Comparison of ENCODE assay signal across 16 mouse cellular contexts in the genomic region with DNA sequence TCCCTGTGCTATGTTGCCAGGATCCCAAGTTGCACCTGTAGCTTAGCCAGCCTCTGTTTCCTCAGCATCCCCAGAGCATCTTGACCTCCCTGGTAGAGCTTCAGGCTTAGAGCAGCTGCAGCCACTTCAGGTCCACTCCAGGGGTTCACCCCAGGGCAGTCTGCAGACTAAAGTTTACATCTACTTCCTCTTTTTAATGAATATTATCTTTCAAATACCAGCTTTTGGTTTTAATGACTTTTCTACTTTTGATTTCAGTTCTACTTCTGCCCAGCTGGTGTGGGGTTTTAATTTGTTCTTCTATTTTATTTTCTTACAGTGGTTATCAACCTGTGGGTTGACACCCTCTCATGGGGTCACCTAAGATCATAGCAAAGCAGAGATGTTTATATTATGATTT.
A peak's percentile ranks its signal among the peaks of the same experiment; 100 is the strongest.
DNase-seq lines count a peak whose midpoint lies in the region; ATAC-seq lines count a peak whose summit lies in the region.
"Had no signal": no experiment of that assay in that cellular context is flagged by ENCODE, and none has a peak within 500 bp of the region (broad histone marks: within the 10 kb centered on the region; RNA-seq: fewer than 3 reads in every experiment).

No protein-coding gene starts in this region.

- DNase-seq in heart, adult 11 months: peak; percentile 80
- DNase-seq in heart, postnatal 36 days: no peak
- DNase-seq in B cell, adult 2 months: peak; percentile 51 to 52
- DNase-seq in cerebellum, postnatal 25 days: no peak
- DNase-seq in cerebellum, postnatal 36 days: no peak
- DNase-seq in retina, postnatal 1 day: no peak
- DNase-seq: adrenal gland, adult 2 months; adrenal gland, postnatal 25 days; cerebellum, adult 18-20 months; cerebellum, adult 9-11 months; gastrocnemius, postnatal 14 days; heart, postnatal 14 days had no signal

- peak; percentile 52 for ATAC-seq in common myeloid progenitor, adult 5-6 weeks (replicated peaks; ENCODE audit: low read depth, poor library complexity, severe bottlenecking)
- ATAC-seq in megakaryocyte progenitor cell, adult 5-6 weeks (replicated peaks; ENCODE audit: poor library complexity): peak; percentile 35; the same call in 1 of the 2 replicates
- ATAC-seq: forebrain, embryonic 15.5 days; intestine, embryonic 16.5 days had no signal

- intact Hi-C loops in heart, postnatal 36 days (cut with DNase I): no loop called here

Comparison
In these comparisons a context has a peak if more than half of its experiments do, and no peak if none do; other contexts are left out.
1. DNase-seq: peak in heart, adult 11 months (single experiment) and B cell, adult 2 months (2 of 2); none in heart, postnatal 36 days (0 of 2), cerebellum, postnatal 25 days (0 of 2), cerebellum, postnatal 36 days (0 of 2) and retina, postnatal 1 day (single experiment).